Mouse (Mus musculus): ENCODE data around the gene Jpt2. TPM values are rescaled to one million over a fixed set of nuclear protein-coding genes. Genes with fewer than 3 reads are reported as not detected.
A peak's percentile ranks its signal among the peaks of the same experiment; 100 is the strongest.

Jpt2 gene
- polyA plus RNA-seq, 1 experiment, result 10.5 TPM

- TF ChIP-seq POLR2A (IDR thresholded peaks at IDR 0.05; ENCODE audit: low read depth, low read length) (no peak), CTCF (IDR thresholded peaks at IDR 0.05; ENCODE audit: extremely low read depth, insufficient read depth, insufficient read length, insufficient replicate concordance) (no peak)
- Histone ChIP-seq H3K27ac (ENCODE audit: insufficient read depth, low read length) (peak overlapping the region; percentile 83), H3K27me3 (ENCODE audit: control insufficient read depth, insufficient read depth, low read length) (no peaks in the 10 kb centered on the region), H3K4me3 (ENCODE audit: extremely low read depth, insufficient read depth, insufficient read length) (peak overlapping the region; percentile 91), H3K36me3 (ENCODE audit: control insufficient read depth, insufficient read depth, low read length) (0 out of 2 replicates have a peak, but pooled peaks cover 2% of the 10 kb centered on the region), H3K4me1 (ENCODE audit: control insufficient read depth, insufficient read depth, insufficient read length) (peaks cover 5% of the 10 kb centered on the region; the same call in 1 of the 2 replicates)
- no peak for DNase-seq (ENCODE audit: low read depth in 1 of 2, low spot score in 2 of 2)
- WGBS, result 42% methylated on average over 6 of the region's 6 CpGs
Measured at GRCm38 (mm10) chr17:24937266-24937665, 23.2 kb downstream of the Jpt2 start.

- TF ChIP-seq CTCF (IDR thresholded peaks at IDR 0.05; ENCODE audit: extremely low read depth, insufficient read depth, insufficient read length, insufficient replicate concordance) (0 out of 2 replicates have a peak, but pooled peaks have one; percentile 2), POLR2A (IDR thresholded peaks at IDR 0.05; ENCODE audit: low read depth, low read length) (peak; percentile 28)
- under 1% methylated on average over 78 of the region's 78 CpGs for WGBS
- H3K27me3 ChIP-seq (ENCODE audit: control insufficient read depth, insufficient read depth, low read length), result no peaks in the 10 kb centered on the region
- H3K4me3 ChIP-seq (ENCODE audit: extremely low read depth, insufficient read depth, insufficient read length), result peak within 1 kb of the TSS; percentile 91
- peak; percentile 82 to 96 for DNase-seq (ENCODE audit: low read depth in 1 of 2, low spot score in 2 of 2)
- H3K27ac ChIP-seq (ENCODE audit: insufficient read depth, low read length), result peak within 1 kb of the TSS; percentile 83
- peaks cover 5% of the 10 kb centered on the region; the same call in 1 of the 2 replicates for H3K4me1 ChIP-seq (ENCODE audit: control insufficient read depth, insufficient read depth, insufficient read length)
- 0 out of 2 replicates have a peak, but pooled peaks cover 2% of the 10 kb centered on the region for H3K36me3 ChIP-seq (ENCODE audit: control insufficient read depth, insufficient read depth, low read length)
Measured at GRCm38 (mm10) chr17:24936259-24937237, 23.9 kb downstream of the Jpt2 start, which contains the start of gene Mapk8ip3. TSS of gene Mapk8ip3 (minus strand) at chr17:24936977.

GRCm38 (mm10) chr17:24935666-24936065 lies 24.8 kb downstream of the Jpt2 start:
- Histone ChIP-seq H3K4me3 (ENCODE audit: extremely low read depth, insufficient read depth, insufficient read length) (no peak overlapping the region), H3K27ac (ENCODE audit: insufficient read depth, low read length) (no peak overlapping the region), H3K36me3 (ENCODE audit: control insufficient read depth, insufficient read depth, low read length) (0 out of 2 replicates have a peak, but pooled peaks cover 2% of the 10 kb centered on the region), H3K27me3 (ENCODE audit: control insufficient read depth, insufficient read depth, low read length) (no peaks in the 10 kb centered on the region), H3K4me1 (ENCODE audit: control insufficient read depth, insufficient read depth, insufficient read length) (peaks cover 5% of the 10 kb centered on the region; the same call in 1 of the 2 replicates)
- no peak for DNase-seq (ENCODE audit: low read depth in 1 of 2, low spot score in 2 of 2)
- no peak for TF ChIP-seq CTCF (IDR thresholded peaks at IDR 0.05; ENCODE audit: extremely low read depth, insufficient read depth, insufficient read length, insufficient replicate concordance)
- no peak for TF ChIP-seq POLR2A (IDR thresholded peaks at IDR 0.05; ENCODE audit: low read depth, low read length)

DNA sequence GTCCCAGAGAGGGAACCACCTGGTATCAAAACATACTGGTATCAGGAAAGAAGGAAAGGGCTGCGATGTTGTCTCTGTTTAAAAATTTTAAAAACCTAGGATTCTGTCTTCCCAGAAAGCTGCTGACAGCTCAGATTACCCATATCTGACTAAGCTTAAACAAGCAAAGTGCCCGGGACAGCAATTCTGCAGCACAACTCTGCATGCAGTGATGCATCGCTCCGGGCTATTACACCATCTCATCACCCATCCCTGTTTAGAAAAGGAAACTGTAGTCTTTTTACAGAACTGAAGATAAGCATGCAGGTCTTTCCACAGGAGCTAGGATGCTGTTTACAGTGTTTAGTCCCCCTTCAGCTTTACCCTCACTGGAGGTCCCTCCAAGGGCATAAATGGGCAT lies 25.6 kb downstream of the Jpt2 start:
- TF ChIP-seq POLR2A (IDR thresholded peaks at IDR 0.05; ENCODE audit: low read depth, low read length) (no peak), CTCF (IDR thresholded peaks at IDR 0.05; ENCODE audit: extremely low read depth, insufficient read depth, insufficient read length, insufficient replicate concordance) (no peak)
- DNase-seq (ENCODE audit: low read depth in 1 of 2, low spot score in 2 of 2), result no peak
- peaks cover 5% of the 10 kb centered on the region; the same call in 1 of the 2 replicates for H3K4me1 ChIP-seq (ENCODE audit: control insufficient read depth, insufficient read depth, insufficient read length)
- H3K27ac ChIP-seq (ENCODE audit: insufficient read depth, low read length), result no peak overlapping the region
- 92% methylated on average over 4 of the region's 4 CpGs for WGBS
- no peaks in the 10 kb centered on the region for H3K27me3 ChIP-seq (ENCODE audit: control insufficient read depth, insufficient read depth, low read length)
- H3K4me3 ChIP-seq (ENCODE audit: extremely low read depth, insufficient read depth, insufficient read length), result no peak overlapping the region
- 0 out of 2 replicates have a peak, but pooled peaks cover 2% of the 10 kb centered on the region for H3K36me3 ChIP-seq (ENCODE audit: control insufficient read depth, insufficient read depth, low read length)

GRCm38 (mm10) chr17:24933163-24933562 lies 27.3 kb downstream of the Jpt2 start:
- 89% methylated on average over 4 of the region's 4 CpGs for WGBS
- H3K4me1 ChIP-seq (ENCODE audit: control insufficient read depth, insufficient read depth, insufficient read length), result peaks cover 5% of the 10 kb centered on the region; the same call in 1 of the 2 replicates
- no peak for TF ChIP-seq POLR2A (IDR thresholded peaks at IDR 0.05; ENCODE audit: low read depth, low read length)
- no peak for TF ChIP-seq CTCF (IDR thresholded peaks at IDR 0.05; ENCODE audit: extremely low read depth, insufficient read depth, insufficient read length, insufficient replicate concordance)
- H3K4me3 ChIP-seq (ENCODE audit: extremely low read depth, insufficient read depth, insufficient read length), result no peak overlapping the region
- no peak for DNase-seq (ENCODE audit: low read depth in 1 of 2, low spot score in 2 of 2)
- no peak overlapping the region for H3K27ac ChIP-seq (ENCODE audit: insufficient read depth, low read length)
- H3K36me3 ChIP-seq (ENCODE audit: control insufficient read depth, insufficient read depth, low read length), result peaks cover 4% of the 10 kb centered on the region; the same call in 1 of the 2 replicates
- H3K27me3 ChIP-seq (ENCODE audit: control insufficient read depth, insufficient read depth, low read length), result no peaks in the 10 kb centered on the region

- WGBS, result 93% methylated on average over 4 of the region's 4 CpGs
- Histone ChIP-seq H3K36me3 (ENCODE audit: control insufficient read depth, insufficient read depth, low read length) (peaks cover 8% of the 10 kb centered on the region), H3K27me3 (ENCODE audit: control insufficient read depth, insufficient read depth, low read length) (no peaks in the 10 kb centered on the region), H3K4me1 (ENCODE audit: control insufficient read depth, insufficient read depth, insufficient read length) (peaks cover 5% of the 10 kb centered on the region; the same call in 1 of the 2 replicates), H3K27ac (ENCODE audit: insufficient read depth, low read length) (no peak overlapping the region), H3K4me3 (ENCODE audit: extremely low read depth, insufficient read depth, insufficient read length) (no peak overlapping the region)
- TF ChIP-seq CTCF (IDR thresholded peaks at IDR 0.05; ENCODE audit: extremely low read depth, insufficient read depth, insufficient read length, insufficient replicate concordance) (no peak), POLR2A (IDR thresholded peaks at IDR 0.05; ENCODE audit: low read depth, low read length) (no peak)
- DNase-seq (ENCODE audit: low read depth in 1 of 2, low spot score in 2 of 2), result no peak
Measured at GRCm38 (mm10) chr17:24932431-24932830, 28.1 kb downstream of the Jpt2 start.

All from spleen, adult 2 months (tissue).